In the genomic region with DNA sequence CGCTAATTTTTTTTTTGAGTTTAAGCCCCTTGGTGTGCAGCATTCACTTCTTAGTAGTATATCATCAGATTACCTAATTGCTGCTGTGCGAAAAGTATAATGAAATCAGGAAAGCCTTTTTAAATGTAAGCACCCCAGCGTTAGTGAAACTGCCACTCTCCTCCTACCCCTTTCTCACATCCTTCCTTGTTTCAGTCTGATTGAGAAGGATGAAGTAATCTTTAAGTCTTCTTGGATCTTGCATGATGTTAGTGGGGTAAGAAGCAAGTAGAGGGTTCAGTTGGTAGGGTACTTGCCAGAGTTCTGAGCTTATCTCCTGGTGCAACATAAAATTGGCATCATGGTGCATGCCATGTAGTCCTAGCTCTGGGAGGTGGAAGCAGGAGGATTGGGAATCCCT, we compare ENCODE assay signal across 25 mouse cellular contexts.
"Had no signal": no experiment of that assay in that cellular context is flagged by ENCODE, and none has a peak within 500 bp of the region (broad histone marks: within the 10 kb centered on the region; RNA-seq: fewer than 3 reads in every experiment).

No protein-coding gene starts in this region.

- H3K4me3 ChIP-seq: gastrocnemius, adult 2 months; heart, adult 2 months; heart, embryonic 13.5 days; heart, embryonic 15.5 days; hindbrain, embryonic 13.5 days; hindbrain, embryonic 15.5 days; layer of hippocampus, adult 2 months; left cerebral cortex, adult 2 months; limb, embryonic 13.5 days; limb, embryonic 15.5 days; liver, embryonic 12.5 days had no signal

- ATAC-seq: hindbrain, postnatal 0 days; intestine, postnatal 0 days; liver, embryonic 12.5 days had no signal

- H3K36me3 ChIP-seq: heart, embryonic 15.5 days; hindbrain, embryonic 13.5 days; hindbrain, embryonic 15.5 days; limb, embryonic 15.5 days had no signal

- H3K4me2 ChIP-seq: heart, embryonic 11.5 days; heart, embryonic 13.5 days; heart, embryonic 15.5 days; hindbrain, embryonic 13.5 days; hindbrain, embryonic 15.5 days; limb, embryonic 13.5 days; limb, embryonic 15.5 days; liver, embryonic 12.5 days had no signal

- DNase-seq: gastrocnemius, adult 2 months; gastrocnemius, postnatal 10 days; gastrocnemius, postnatal 25 days; heart, adult 11 months; heart, adult 2 months; heart, postnatal 14 days; heart, postnatal 36 days; kidney, adult 18-20 months; kidney, adult 8-10 months; kidney, postnatal 10 days; kidney, postnatal 25 days; kidney, postnatal 4 days had no signal

- H3K9ac ChIP-seq: heart, embryonic 13.5 days; heart, embryonic 15.5 days; hindbrain, embryonic 13.5 days; hindbrain, embryonic 15.5 days; limb, embryonic 13.5 days; limb, embryonic 15.5 days; liver, embryonic 12.5 days; liver, embryonic 14.5 days had no signal

- H3K9me3 ChIP-seq: heart, embryonic 13.5 days; heart, embryonic 15.5 days; hindbrain, embryonic 13.5 days; hindbrain, embryonic 15.5 days; limb, embryonic 13.5 days; limb, embryonic 15.5 days; liver, embryonic 12.5 days had no signal

- H3K27ac ChIP-seq: gastrocnemius, adult 2 months; heart, adult 2 months; heart, embryonic 13.5 days; heart, embryonic 15.5 days; hindbrain, embryonic 13.5 days; hindbrain, embryonic 15.5 days; hindbrain, postnatal 0 days; layer of hippocampus, adult 2 months; left cerebral cortex, adult 2 months; limb, embryonic 13.5 days; limb, embryonic 15.5 days; liver, embryonic 12.5 days; liver, embryonic 14.5 days had no signal

- H3K4me1 ChIP-seq: hindbrain, embryonic 13.5 days; hindbrain, embryonic 15.5 days; limb, embryonic 13.5 days; limb, embryonic 15.5 days had no signal

- H3K27me3 ChIP-seq: heart, embryonic 13.5 days; heart, embryonic 15.5 days; hindbrain, embryonic 13.5 days; hindbrain, embryonic 15.5 days; limb, embryonic 13.5 days; limb, embryonic 15.5 days; liver, embryonic 12.5 days had no signal
